Mouse (Mus musculus): ENCODE results near the gene Cblc. TPM values are rescaled to one million over a fixed set of nuclear protein-coding genes. Genes with fewer than 3 reads are reported as not detected.

The Cblc gene
- polyA plus RNA-seq, 1 experiment from 2014 or later, result 1.3 TPM

- no peak overlapping the region for H3K4me3 ChIP-seq
- whole genome bisulfite sequencing, result 62% methylated on average over 4 of the region's 4 CpGs
Measured at GRCm38 (mm10) chr7:19771682-19772081, 24.9 kb downstream of the Cblc start.

GRCm38 (mm10) chr7:19770984-19771391 is 25.6 kb downstream of the Cblc start, which contains the start of gene Bcam:
Gene Bcam (minus strand): TSS chr7:19771016.
- peaks cover 12% of the 10 kb centered on the region for H3K4me1 ChIP-seq
- WGBS, result 5% methylated on average over 9 of the region's 9 CpGs
- ATAC-seq (ENCODE audit: low FRiP score), result peak; percentile 42
- peaks cover 41% of the 10 kb centered on the region for H3K27me3 ChIP-seq
- H3K27ac ChIP-seq, result no peak within 1 kb of the TSS
- H3K36me3 ChIP-seq, result no peaks in the 10 kb centered on the region
- H3K4me3 ChIP-seq, result peak within 1 kb of the TSS; percentile 35
- H3K9me3 ChIP-seq (replicated peaks), result no peaks in the 10 kb centered on the region
- H3K9ac ChIP-seq, result peak within 1 kb of the TSS; percentile 49; the same call in 1 of the 2 replicates
- peak within 1 kb of the TSS; percentile 63 for H3K4me2 ChIP-seq (replicated peaks)

More at GRCm38 (mm10) chr7:19771682-19772081, 24.9 kb downstream of the Cblc start:
- Histone ChIP-seq H3K9me3 (replicated peaks) (no peaks in the 10 kb centered on the region), H3K27ac (no peak overlapping the region), H3K4me1 (peaks cover 12% of the 10 kb centered on the region), H3K27me3 (peaks cover 41% of the 10 kb centered on the region), H3K4me2 (replicated peaks) (no peak overlapping the region), H3K9ac (no peak overlapping the region), H3K36me3 (no peaks in the 10 kb centered on the region)
- no peak for ATAC-seq (ENCODE audit: low FRiP score)

GRCm38 (mm10) chr7:19770375-19770754 is 26.2 kb downstream of the Cblc start:
- no peak overlapping the region for H3K27ac ChIP-seq
- peak; percentile 79 for ATAC-seq (ENCODE audit: low FRiP score)
- no peaks in the 10 kb centered on the region for H3K36me3 ChIP-seq
- no peaks in the 10 kb centered on the region for H3K9me3 ChIP-seq (replicated peaks)
- H3K4me2 ChIP-seq (replicated peaks), result peak overlapping the region; percentile 63
- peaks cover 12% of the 10 kb centered on the region for H3K4me1 ChIP-seq
- peaks cover 41% of the 10 kb centered on the region for H3K27me3 ChIP-seq
- peak overlapping the region; percentile 35 for H3K4me3 ChIP-seq
- WGBS, result under 1% methylated on average over 28 of the region's 28 CpGs
- H3K9ac ChIP-seq, result peak overlapping the region; percentile 49; the same call in 1 of the 2 replicates

GRCm38 (mm10) chr7:19769434-19770374 is 26.9 kb downstream of the Cblc start:
- Histone ChIP-seq H3K9me3 (replicated peaks) (no peaks in the 10 kb centered on the region), H3K4me1 (peaks cover 12% of the 10 kb centered on the region), H3K4me3 (peak overlapping the region; percentile 35), H3K27me3 (peaks cover 41% of the 10 kb centered on the region), H3K36me3 (no peaks in the 10 kb centered on the region), H3K9ac (peak overlapping the region; percentile 49; the same call in 1 of the 2 replicates), H3K27ac (no peak overlapping the region), H3K4me2 (replicated peaks) (peak overlapping the region; percentile 63)
- 9% methylated on average over 16 of the region's 16 CpGs for WGBS
- ATAC-seq (ENCODE audit: low FRiP score), result peak; percentile 20

GRCm38 (mm10) chr7:19769001-19769400 is 27.6 kb downstream of the Cblc start:
- Histone ChIP-seq H3K4me1 (peaks cover 12% of the 10 kb centered on the region), H3K27me3 (peaks cover 41% of the 10 kb centered on the region), H3K4me3 (no peak overlapping the region), H3K9ac (no peak overlapping the region), H3K9me3 (replicated peaks) (no peaks in the 10 kb centered on the region), H3K4me2 (replicated peaks) (peak overlapping the region; percentile 8; the same call in 1 of the 2 replicates), H3K27ac (peak overlapping the region; percentile 17; the same call in 1 of the 2 replicates), H3K36me3 (no peaks in the 10 kb centered on the region)
- no peak for ATAC-seq (ENCODE audit: low FRiP score)
- 25% methylated on average over 4 of the region's 4 CpGs for WGBS

GRCm38 (mm10) chr7:19768251-19768650 is 28.4 kb downstream of the Cblc start:
- 72% methylated on average over 14 of the region's 14 CpGs for WGBS
- H3K27ac ChIP-seq, result no peak overlapping the region

GRCm38 (mm10) chr7:19764581-19764980 is 32.0 kb downstream of the Cblc start:
- Histone ChIP-seq H3K9ac (no peak overlapping the region), H3K27ac (no peak overlapping the region)
- 89% methylated on average over 8 of the region's 9 CpGs for WGBS

More at GRCm38 (mm10) chr7:19768251-19768650, 28.4 kb downstream of the Cblc start:
- H3K27me3 ChIP-seq, result peaks cover 41% of the 10 kb centered on the region
- H3K4me3 ChIP-seq, result no peak overlapping the region
- H3K36me3 ChIP-seq, result no peaks in the 10 kb centered on the region
- no peaks in the 10 kb centered on the region for H3K9me3 ChIP-seq (replicated peaks)
- no peak overlapping the region for H3K4me2 ChIP-seq (replicated peaks)
- peaks cover 12% of the 10 kb centered on the region for H3K4me1 ChIP-seq
- no peak for ATAC-seq (ENCODE audit: low FRiP score)
- no peak overlapping the region for H3K9ac ChIP-seq

GRCm38 (mm10) chr7:19763829-19764477 is 32.7 kb downstream of the Cblc start:
- H3K4me3 ChIP-seq, result no peak overlapping the region
- no peak for ATAC-seq (ENCODE audit: low FRiP score)
- H3K27me3 ChIP-seq, result peaks cover 8% of the 10 kb centered on the region
- no peaks in the 10 kb centered on the region for H3K4me1 ChIP-seq
- H3K9me3 ChIP-seq (replicated peaks), result no peaks in the 10 kb centered on the region
- no peak overlapping the region for H3K4me2 ChIP-seq (replicated peaks)
- no peak overlapping the region for H3K9ac ChIP-seq
- no peak overlapping the region for H3K27ac ChIP-seq
- 92% methylated on average over 13 of the region's 13 CpGs for WGBS
- no peaks in the 10 kb centered on the region; the same call in 1 of the 2 replicates for H3K36me3 ChIP-seq

More at GRCm38 (mm10) chr7:19764581-19764980, 32.0 kb downstream of the Cblc start:
- H3K4me2 ChIP-seq (replicated peaks), result no peak overlapping the region
- H3K27me3 ChIP-seq, result peaks cover 14% of the 10 kb centered on the region
- ATAC-seq (ENCODE audit: low FRiP score), result no peak
- no peaks in the 10 kb centered on the region for H3K4me1 ChIP-seq
- no peaks in the 10 kb centered on the region for H3K9me3 ChIP-seq (replicated peaks)
- no peak overlapping the region for H3K4me3 ChIP-seq
- H3K36me3 ChIP-seq, result no peaks in the 10 kb centered on the region

- no peak overlapping the region for H3K27ac ChIP-seq
- no peaks in the 10 kb centered on the region for H3K4me1 ChIP-seq
- no peak overlapping the region for H3K4me2 ChIP-seq (replicated peaks)
- H3K9ac ChIP-seq, result no peak overlapping the region
- no peaks in the 10 kb centered on the region for H3K27me3 ChIP-seq
- H3K4me3 ChIP-seq, result no peak overlapping the region
- H3K9me3 ChIP-seq (replicated peaks), result no peaks in the 10 kb centered on the region
- WGBS, result 76% methylated on average over 11 of the region's 11 CpGs
- H3K36me3 ChIP-seq, result no peaks in the 10 kb centered on the region; the same call in 1 of the 2 replicates
- ATAC-seq (ENCODE audit: low FRiP score), result no peak
Measured at GRCm38 (mm10) chr7:19762283-19762682, 34.3 kb downstream of the Cblc start.

- Histone ChIP-seq H3K9ac (no peak overlapping the region), H3K4me1 (no peaks in the 10 kb centered on the region), H3K9me3 (replicated peaks) (no peaks in the 10 kb centered on the region), H3K36me3 (no peaks in the 10 kb centered on the region; the same call in 1 of the 2 replicates), H3K4me2 (replicated peaks) (no peak overlapping the region), H3K27me3 (no peaks in the 10 kb centered on the region), H3K4me3 (no peak overlapping the region), H3K27ac (no peak overlapping the region)
- ATAC-seq (ENCODE audit: low FRiP score), result no peak
- 92% methylated on average over 13 of the region's 13 CpGs for WGBS
Measured at GRCm38 (mm10) chr7:19760021-19760420, 36.6 kb downstream of the Cblc start.

- no peaks in the 10 kb centered on the region for H3K4me1 ChIP-seq
- no peak overlapping the region for H3K4me2 ChIP-seq (replicated peaks)
- no peak overlapping the region for H3K27ac ChIP-seq
- H3K9me3 ChIP-seq (replicated peaks), result no peaks in the 10 kb centered on the region
- no peak overlapping the region for H3K4me3 ChIP-seq
- 85% methylated on average over 13 of the region's 13 CpGs for WGBS
- no peaks in the 10 kb centered on the region; the same call in 1 of the 2 replicates for H3K36me3 ChIP-seq
- ATAC-seq (ENCODE audit: low FRiP score), result no peak
- no peak overlapping the region for H3K9ac ChIP-seq
- no peaks in the 10 kb centered on the region for H3K27me3 ChIP-seq
Measured at GRCm38 (mm10) chr7:19758623-19759022, 38.0 kb downstream of the Cblc start.
